Mouse (Mus musculus): ENCODE data around the gene Mob3a. TPM values are rescaled to one million over a fixed set of nuclear protein-coding genes. Genes with fewer than 3 reads are reported as not detected.

Mob3a gene
- polyA plus RNA-seq, 1 experiment from 2014 or later, result 47.9 TPM

DNA sequence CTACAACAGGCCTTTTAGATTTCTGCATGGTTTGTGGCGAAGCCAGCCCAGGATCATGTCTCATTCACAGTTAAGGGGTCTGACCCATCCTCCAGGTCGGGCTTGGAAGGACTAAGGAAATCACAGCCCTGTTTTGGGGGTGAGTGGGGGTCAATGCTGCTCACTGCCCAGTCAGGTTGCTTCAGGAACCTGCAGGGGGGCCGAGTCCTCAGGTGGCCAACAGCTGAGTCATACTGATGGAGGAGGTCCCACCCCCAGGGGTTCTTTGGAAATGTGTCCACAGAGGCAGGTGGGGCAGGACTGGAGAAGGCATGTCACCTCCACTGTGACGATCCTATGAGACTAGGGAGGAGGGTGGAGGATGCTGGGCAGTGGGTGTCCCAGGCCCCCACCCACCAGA lies 36.3 kb downstream of the Mob3a start:
- H3K9ac ChIP-seq, result no peak overlapping the region; the same call in 1 of the 2 replicates
- peaks cover 22% of the 10 kb centered on the region for H3K4me1 ChIP-seq
- no peak overlapping the region for H3K27ac ChIP-seq

DNA sequence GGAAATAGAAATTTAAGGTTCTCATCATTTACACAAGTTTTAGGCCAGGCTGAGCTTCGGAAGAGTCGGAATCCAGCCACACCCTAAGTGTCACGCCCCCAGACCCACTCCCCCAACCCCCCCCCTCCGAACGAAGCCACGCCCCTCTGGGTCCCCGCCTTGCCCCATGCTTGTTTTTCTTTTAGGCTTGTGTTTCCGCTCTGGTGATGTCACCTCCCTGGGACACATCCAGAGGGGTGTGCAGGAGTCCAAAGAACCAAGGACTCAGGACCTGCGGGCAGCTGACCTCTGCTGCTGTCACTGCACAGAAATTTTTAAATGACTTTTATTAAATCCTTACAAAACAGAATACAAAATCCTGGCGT lies 36.8 kb downstream of the Mob3a start:
- Histone ChIP-seq H3K9ac (no peak overlapping the region; the same call in 1 of the 2 replicates), H3K4me2 (no peak overlapping the region), H3K27me3 (no peaks in the 10 kb centered on the region), H3K36me3 (ENCODE audit: poor library complexity, severe bottlenecking) (peaks cover 50% of the 10 kb centered on the region), H3K4me1 (peaks cover 19% of the 10 kb centered on the region), H3K27ac (no peak overlapping the region), H3K9me3 (replicated peaks) (no peaks in the 10 kb centered on the region), H3K4me3 (no peak overlapping the region)
- WGBS, result 25% methylated on average over 10 of the region's 10 CpGs
- ATAC-seq, result no peak

More for the DNA sequence above, 36.3 kb downstream of the Mob3a start:
- no peak for ATAC-seq
- Histone ChIP-seq H3K4me2 (no peak overlapping the region), H3K9me3 (replicated peaks) (no peaks in the 10 kb centered on the region), H3K4me3 (no peak overlapping the region), H3K27me3 (no peaks in the 10 kb centered on the region), H3K36me3 (ENCODE audit: poor library complexity, severe bottlenecking) (peaks cover 54% of the 10 kb centered on the region)
- 69% methylated on average over 4 of the region's 4 CpGs for WGBS

DNA sequence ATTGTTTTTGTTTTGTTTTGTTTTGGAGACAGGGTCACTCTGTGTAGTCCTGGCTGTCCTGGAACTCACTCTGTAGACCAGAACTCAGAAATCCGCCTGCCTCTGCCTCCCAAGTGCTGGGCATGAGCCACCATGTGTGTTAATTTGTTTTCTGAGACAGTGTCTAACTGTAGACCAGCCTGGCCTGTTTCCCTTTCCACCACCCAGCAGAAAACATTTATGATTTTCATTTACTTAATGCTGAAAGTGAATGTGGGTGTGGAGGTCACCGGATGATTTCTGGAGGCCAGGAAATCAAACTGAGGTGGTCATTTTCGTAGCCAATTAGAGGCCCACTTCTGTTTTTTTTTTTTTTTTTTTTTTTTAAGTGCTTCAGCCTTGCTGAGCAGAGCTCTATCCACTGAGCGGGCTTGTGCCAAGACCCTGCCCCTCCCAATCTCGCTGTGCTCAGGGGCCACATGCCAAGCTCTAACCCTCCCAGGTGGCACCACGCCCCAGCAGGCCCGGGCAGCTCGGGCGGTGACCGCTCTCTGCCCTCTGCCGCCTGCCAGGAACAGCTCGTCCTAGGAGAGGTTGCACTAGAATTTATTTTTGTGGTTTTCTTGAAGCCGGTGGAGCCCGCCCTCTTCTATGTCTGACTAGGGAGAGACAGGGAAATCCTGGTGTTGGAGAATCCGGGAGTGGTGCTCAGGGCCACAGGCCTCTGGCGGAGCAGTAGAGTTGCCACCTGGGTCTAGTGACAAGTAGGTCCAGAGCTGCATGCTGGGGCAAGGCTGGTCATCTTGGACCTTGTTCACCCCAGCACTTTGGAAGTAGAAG lies 37.4 kb downstream of the Mob3a start:
- Histone ChIP-seq H3K27me3 (no peaks in the 10 kb centered on the region), H3K9me3 (replicated peaks) (no peaks in the 10 kb centered on the region), H3K4me2 (no peak overlapping the region), H3K27ac (peak overlapping the region; percentile 1; the same call in 1 of the 2 replicates), H3K4me1 (peaks cover 19% of the 10 kb centered on the region), H3K4me3 (no peak overlapping the region), H3K36me3 (ENCODE audit: poor library complexity, severe bottlenecking) (peaks cover 44% of the 10 kb centered on the region), H3K9ac (no peak overlapping the region)
- no peak; the same call in 1 of the 2 replicates for ATAC-seq
- WGBS, result 50% methylated on average over 16 of the region's 16 CpGs

DNA sequence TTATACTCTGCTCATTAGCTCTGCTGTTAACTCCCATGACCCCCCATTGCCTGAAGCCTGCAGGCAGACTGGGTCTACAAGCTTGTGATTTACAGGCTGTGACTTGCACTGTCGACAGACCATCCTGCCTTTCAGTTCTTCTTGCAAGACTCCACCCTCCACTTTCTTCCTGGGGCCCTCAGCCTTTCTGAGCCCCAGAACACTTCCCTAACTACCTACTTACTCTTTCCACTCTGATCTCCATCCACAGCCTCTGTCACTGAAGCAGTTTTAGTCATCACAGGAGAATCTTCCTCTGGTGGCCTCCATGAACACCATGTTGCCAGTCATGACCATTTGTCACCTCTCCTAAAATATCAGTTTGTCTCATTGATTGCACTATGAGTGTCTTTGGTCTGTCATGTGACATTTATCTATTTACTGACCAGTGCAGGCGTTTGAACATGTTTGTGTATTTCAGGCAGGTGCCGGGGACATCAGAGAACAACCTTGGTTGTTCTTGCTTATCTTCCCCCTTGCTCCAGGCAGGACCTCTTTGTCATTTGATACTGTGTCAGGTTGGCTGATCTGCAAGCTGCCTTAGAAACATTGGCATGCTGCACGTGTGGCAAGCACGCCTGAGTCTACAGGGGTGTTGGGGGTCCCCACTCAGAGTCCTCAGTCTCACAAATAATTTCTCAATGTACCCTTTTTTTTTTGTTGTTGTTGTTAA lies 38.1 kb downstream of the Mob3a start:
- Histone ChIP-seq H3K4me1 (peaks cover 24% of the 10 kb centered on the region), H3K4me3 (no peak overlapping the region), H3K9me3 (replicated peaks) (no peaks in the 10 kb centered on the region), H3K36me3 (ENCODE audit: poor library complexity, severe bottlenecking) (peaks cover 36% of the 10 kb centered on the region), H3K27me3 (no peaks in the 10 kb centered on the region), H3K9ac (0 out of 2 replicates have a peak overlapping the region, but pooled peaks have one; percentile 2), H3K27ac (no peak overlapping the region), H3K4me2 (no peak overlapping the region)
- ATAC-seq, result no peak
- WGBS, result 66% methylated on average over 5 of the region's 5 CpGs

DNA sequence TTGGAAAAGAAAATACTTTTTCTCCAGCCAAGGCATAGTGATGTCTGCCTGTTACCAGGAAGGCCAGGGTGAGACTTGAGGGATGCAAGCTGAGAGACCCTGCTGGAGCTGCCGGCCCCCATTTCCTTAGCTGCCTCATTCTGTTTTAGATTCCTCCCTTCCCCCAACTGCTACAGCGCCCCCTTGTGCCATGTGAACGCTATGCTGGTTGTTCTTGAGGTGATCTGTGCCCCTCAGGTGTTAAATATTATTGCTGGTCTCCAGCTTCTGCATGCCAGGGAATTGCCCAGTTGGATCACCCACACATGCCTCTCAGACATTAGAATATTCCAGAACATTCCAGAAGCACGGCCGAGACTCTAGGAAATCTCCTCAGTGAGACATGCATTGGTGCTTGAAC lies 40.6 kb downstream of the Mob3a start:
- WGBS, result 37% methylated on average over 5 of the region's 5 CpGs
- Histone ChIP-seq H3K4me3 (no peak overlapping the region), H3K9me3 (replicated peaks) (no peaks in the 10 kb centered on the region), H3K9ac (no peak overlapping the region), H3K27me3 (no peaks in the 10 kb centered on the region), H3K27ac (no peak overlapping the region), H3K4me1 (peaks cover 28% of the 10 kb centered on the region), H3K36me3 (ENCODE audit: poor library complexity, severe bottlenecking) (peaks cover 11% of the 10 kb centered on the region), H3K4me2 (no peak overlapping the region)
- no peak for ATAC-seq

DNA sequence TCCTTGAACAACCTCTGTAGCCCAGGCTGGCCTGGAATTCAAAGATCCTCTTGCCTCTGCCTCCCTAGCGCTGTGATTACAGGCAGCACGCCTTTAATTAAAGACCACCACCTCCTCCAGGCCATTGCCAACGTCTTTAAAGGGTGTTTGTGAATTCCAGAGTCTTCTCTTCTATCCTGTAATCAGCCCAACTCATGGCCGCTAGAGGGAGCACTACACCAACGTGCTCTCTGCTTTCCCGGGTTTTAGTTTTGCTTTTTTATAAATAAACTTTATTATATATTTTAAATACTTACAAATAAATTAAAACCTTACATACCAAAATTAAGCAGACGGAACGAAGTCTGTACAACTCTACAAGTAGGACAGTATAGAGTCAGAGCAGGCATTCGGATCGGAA lies 42.6 kb downstream of the Mob3a start:
- H3K27ac ChIP-seq, result peak overlapping the region; percentile 51; the same call in 1 of the 2 replicates
- H3K9ac ChIP-seq, result no peak overlapping the region
- H3K27me3 ChIP-seq, result no peaks in the 10 kb centered on the region
- H3K4me2 ChIP-seq, result peak overlapping the region; percentile 39; the same call in 1 of the 2 replicates
- peak overlapping the region; percentile 23 for H3K4me3 ChIP-seq
- H3K9me3 ChIP-seq (replicated peaks), result no peaks in the 10 kb centered on the region
- WGBS, result 9% methylated on average over 10 of the region's 10 CpGs
- H3K4me1 ChIP-seq, result peaks cover 34% of the 10 kb centered on the region
- ATAC-seq, result no peak
- H3K36me3 ChIP-seq (ENCODE audit: poor library complexity, severe bottlenecking), result no peaks in the 10 kb centered on the region

DNA sequence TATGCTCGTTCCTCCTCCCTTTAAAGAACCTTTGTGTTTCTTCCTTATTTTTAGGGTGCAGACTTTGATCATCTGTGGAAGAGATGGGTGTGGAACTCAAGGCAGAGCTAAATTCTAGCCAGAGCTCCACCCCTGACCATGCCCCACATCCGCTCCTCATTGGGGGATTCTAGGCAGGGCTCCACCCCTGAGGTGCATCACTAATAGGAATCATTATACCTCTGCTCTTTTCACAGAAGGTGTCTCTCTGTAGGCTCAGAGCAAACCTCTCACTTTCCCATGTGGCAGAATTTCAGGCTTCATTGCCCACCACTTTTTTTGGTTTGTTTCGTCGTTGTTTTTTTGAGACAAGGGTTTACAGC lies 43.0 kb downstream of the Mob3a start:
- H3K9me3 ChIP-seq (replicated peaks), result no peaks in the 10 kb centered on the region
- no peak overlapping the region for H3K4me3 ChIP-seq
- H3K4me2 ChIP-seq, result no peak overlapping the region
- ATAC-seq, result no peak
- H3K4me1 ChIP-seq, result peaks cover 36% of the 10 kb centered on the region
- H3K36me3 ChIP-seq (ENCODE audit: poor library complexity, severe bottlenecking), result no peaks in the 10 kb centered on the region
- H3K9ac ChIP-seq, result no peak overlapping the region
- peak overlapping the region; percentile 51; the same call in 1 of the 2 replicates for H3K27ac ChIP-seq
- H3K27me3 ChIP-seq, result no peaks in the 10 kb centered on the region
- 74% methylated on average over 4 of the region's 4 CpGs for WGBS

DNA sequence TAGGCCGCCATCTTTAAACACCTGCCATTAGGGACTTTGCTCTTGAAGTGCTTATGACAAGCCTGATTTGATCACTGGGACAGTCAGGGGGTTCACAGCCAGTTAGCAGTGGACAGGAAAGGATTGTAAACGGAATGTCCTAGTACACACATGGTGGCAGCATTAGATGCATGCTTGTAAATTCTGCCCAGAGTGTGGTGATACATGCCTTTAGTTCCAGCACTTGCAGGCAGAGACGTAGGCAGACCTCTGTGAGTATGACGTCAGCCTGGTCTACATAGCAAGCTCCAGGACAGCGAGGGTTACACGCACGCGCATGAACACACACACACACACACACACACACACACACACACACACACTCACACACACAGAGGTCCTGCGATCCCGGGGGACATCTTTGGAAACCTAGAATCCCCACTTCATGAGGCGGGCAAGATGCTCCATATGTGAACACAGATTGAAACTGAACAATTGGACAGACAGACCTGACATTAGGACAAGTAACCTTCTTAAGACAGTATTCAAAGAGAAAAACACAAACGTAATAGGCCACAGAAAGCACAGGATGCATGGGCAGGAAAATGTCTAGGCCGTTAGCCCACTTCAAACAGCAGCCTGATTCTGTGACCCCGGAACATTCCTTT lies 43.5 kb downstream of the Mob3a start:
- Histone ChIP-seq H3K4me1 (peaks cover 33% of the 10 kb centered on the region), H3K27me3 (no peaks in the 10 kb centered on the region), H3K36me3 (ENCODE audit: poor library complexity, severe bottlenecking) (no peaks in the 10 kb centered on the region), H3K9me3 (replicated peaks) (no peaks in the 10 kb centered on the region), H3K4me2 (no peak overlapping the region), H3K27ac (no peak overlapping the region), H3K4me3 (no peak overlapping the region), H3K9ac (no peak overlapping the region)
- WGBS, result 88% methylated on average over 14 of the region's 14 CpGs
- ATAC-seq, result no peak

DNA sequence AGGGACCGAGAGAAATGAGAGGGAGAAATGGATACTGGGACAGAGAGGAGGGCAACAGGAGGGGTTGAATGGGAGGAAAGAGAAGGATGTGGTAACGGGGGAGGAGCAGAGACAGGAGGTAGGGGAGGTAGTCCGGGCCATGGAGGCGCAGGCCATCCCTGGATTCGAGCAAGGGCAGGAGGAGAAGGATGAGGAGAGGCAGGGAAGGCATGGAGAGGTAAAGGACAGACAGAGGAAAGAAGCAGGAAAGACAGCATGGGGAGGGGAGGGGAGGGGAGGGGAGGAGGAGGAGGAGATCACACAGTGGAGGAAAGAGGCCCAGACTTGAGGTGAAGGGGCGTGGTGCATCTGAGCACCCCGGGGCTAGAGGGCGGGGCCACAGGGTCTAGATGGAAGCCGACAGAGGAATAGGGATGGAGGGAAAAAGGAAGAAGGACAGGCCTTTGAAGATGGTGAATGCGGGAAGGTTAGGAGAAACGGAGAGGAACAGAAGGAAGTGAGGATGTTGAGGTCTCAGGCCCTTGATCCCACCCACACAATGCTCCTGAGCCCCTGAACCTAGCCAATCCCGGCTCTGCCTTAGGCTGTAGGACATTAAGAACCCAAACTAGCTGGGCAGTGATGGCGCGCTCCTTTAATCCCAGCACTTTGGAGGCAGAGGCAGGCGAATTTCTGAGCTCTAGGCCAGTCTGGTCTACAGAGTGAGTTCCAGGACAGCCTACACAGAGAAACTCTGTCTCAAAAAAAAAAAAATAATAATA lies 44.7 kb downstream of the Mob3a start, which contains the start of gene Btbd2:
TSS of gene Btbd2 (minus strand) at position 209 of the 761 bp plus-strand sequence.
- WGBS, result 23% methylated on average over 15 of the region's 15 CpGs
- H3K4me2 ChIP-seq, result peak within 1 kb of the TSS; percentile 89

DNA sequence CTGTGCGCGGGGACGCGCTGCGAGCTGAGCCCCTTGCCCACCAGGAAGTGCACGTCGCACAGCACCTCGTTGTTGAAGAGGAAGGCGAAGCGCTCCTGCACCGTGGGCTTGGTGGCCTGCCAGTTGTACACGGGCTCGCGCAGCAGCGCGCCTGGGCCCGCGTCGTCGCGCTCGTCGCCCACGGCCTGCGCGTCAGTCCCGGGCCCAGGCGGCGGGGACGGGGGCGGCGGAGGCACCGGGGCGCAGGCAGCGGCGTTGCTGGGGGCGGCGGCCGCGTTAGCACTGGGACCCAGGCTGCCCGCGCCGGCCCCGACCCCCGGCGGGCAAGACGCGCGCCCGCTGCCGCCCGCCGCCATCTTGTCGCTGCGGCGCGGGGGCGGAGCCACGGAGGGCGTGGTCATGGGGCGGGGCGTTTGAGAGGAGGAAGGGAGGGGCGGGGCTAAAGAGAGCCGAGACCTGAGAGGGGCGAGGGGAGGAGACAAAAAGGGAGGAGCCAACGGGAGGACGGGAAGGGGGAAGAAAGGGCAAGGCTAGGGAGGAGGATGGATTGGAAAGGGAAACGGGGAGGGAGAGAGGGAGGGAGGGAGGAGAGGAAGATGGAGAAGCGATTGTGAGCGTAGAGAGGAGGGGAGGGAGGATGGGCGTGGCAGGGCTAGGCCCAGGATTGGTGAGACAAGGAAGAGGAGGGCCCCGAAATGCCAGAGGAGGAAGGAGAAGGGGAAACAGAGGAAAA lies 45.5 kb downstream of the Mob3a start:
- Histone ChIP-seq H3K27me3 (no peaks in the 10 kb centered on the region), H3K9ac (peak overlapping the region; percentile 92), H3K9me3 (replicated peaks) (no peaks in the 10 kb centered on the region), H3K27ac (peak overlapping the region; percentile 89), H3K4me2 (peak overlapping the region; percentile 89), H3K36me3 (ENCODE audit: poor library complexity, severe bottlenecking) (peaks cover 4% of the 10 kb centered on the region; the same call in 1 of the 2 replicates), H3K4me1 (peaks cover 29% of the 10 kb centered on the region), H3K4me3 (peak overlapping the region; percentile 82)
- ATAC-seq, result peak; percentile 85
- WGBS, result under 1% methylated on average over 44 of the region's 72 CpGs

More for the DNA sequence above, 44.7 kb downstream of the Mob3a start, which contains the start of gene Btbd2:
- Histone ChIP-seq H3K4me3 (peak within 1 kb of the TSS; percentile 82), H3K36me3 (ENCODE audit: poor library complexity, severe bottlenecking) (peaks cover 3% of the 10 kb centered on the region; the same call in 1 of the 2 replicates), H3K27ac (peak within 1 kb of the TSS; percentile 89), H3K4me1 (peaks cover 29% of the 10 kb centered on the region), H3K27me3 (no peaks in the 10 kb centered on the region), H3K9me3 (replicated peaks) (no peaks in the 10 kb centered on the region), H3K9ac (peak within 1 kb of the TSS; percentile 92)
- ATAC-seq, result no peak; the same call in 1 of the 2 replicates

Measured in forebrain, embryonic 13.5 days (tissue).